Mouse (Mus musculus) MEL (cell line): ENCODE results near the gene Olfr1016.

ENCODE experiments used
- BHLHE40 ChIP-seq: IDR thresholded peaks from 2 replicates; pipeline ENCODE4 v1.6.1; 2012; ENCODE audit warnings: low read depth, mild to moderate bottlenecking, inconsistent platforms, low read length, improper control_type of control experiment, borderline replicate concordance
- CTCF ChIP-seq, 3 experiments: IDR thresholded peaks in 2 of 3; conservative IDR thresholded peaks in 1 of 3; 2 replicates each; pipeline ENCODE4 v1.5.1; 2011 to 2012; ENCODE audit warnings: low read length in 3 of 3, low read depth in 2 of 3, mild to moderate bottlenecking in 2 of 3, improper control_type of control experiment in 1 of 3, inconsistent platforms in 1 of 3, mixed read lengths in 1 of 3, moderate library complexity in 1 of 3; ENCODE audit not compliant: control insufficient read depth in 1 of 3, insufficient read depth in 1 of 3, poor library complexity in 1 of 3, severe bottlenecking in 1 of 3
- POLR2A ChIP-seq, 2 experiments: IDR thresholded peaks; 2 replicates each; pipeline ENCODE4 v1.6.1; 2011 to 2012; ENCODE audit warnings: low read length in 2 of 2, mild to moderate bottlenecking in 2 of 2, control low read depth in 1 of 2, improper control_type of control experiment in 1 of 2, low read depth in 1 of 2, moderate library complexity in 1 of 2; ENCODE audit not compliant: control insufficient read depth in 1 of 2, insufficient read depth in 1 of 2, poor library complexity in 1 of 2

DNA sequence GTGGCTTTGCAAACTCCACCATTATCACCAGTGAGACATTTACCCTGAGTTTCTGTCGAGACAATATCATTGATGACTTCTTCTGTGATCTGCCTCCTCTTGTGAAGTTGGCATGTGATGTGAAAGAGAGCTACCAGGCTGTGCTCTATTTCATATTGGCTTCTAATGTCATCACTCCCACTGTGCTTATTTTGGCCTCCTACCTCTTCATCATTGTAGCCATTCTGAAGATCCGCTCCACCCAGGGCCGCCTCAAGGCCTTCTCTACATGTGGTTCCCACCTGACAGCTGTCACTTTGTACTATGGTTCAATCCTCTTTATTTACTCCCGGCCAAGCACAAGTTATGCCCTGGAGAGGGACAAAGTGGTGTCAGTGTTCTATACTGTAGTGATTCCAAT is 48.5 kb downstream of the Olfr1016 start:
- no peak for TF ChIP-seq CTCF (IDR thresholded peaks at IDR 0.05 in 2 of 3, conservative IDR thresholded peaks at IDR 0.05 in 1 of 3; ENCODE audit: control insufficient read depth in 1 of 3, insufficient read depth in 1 of 3, low read depth in 2 of 3, low read length in 3 of 3, poor library complexity in 1 of 3, severe bottlenecking in 1 of 3)
- TF ChIP-seq POLR2A (IDR thresholded peaks at IDR 0.05; ENCODE audit: control insufficient read depth in 1 of 2, insufficient read depth in 1 of 2, low read depth in 1 of 2, low read length in 2 of 2, poor library complexity in 1 of 2): no peak
- TF ChIP-seq BHLHE40: no peak
